Mouse (Mus musculus): ENCODE data around the gene Acot5. TPM values are rescaled to one million over a fixed set of nuclear protein-coding genes. Genes with fewer than 3 reads are reported as not detected.
"Not testable (repeated sequence)": the region's sequence is repeated elsewhere in the genome, so short reads cannot be mapped to it uniquely, and the experiment has no call there.

Gene Acot5
- under 1 TPM in 1 of 2 experiments, not detected in 1; 0.14 TPM for total RNA-seq (2021)
- long read RNA-seq, experiment 1 = 0 reads
- long read RNA-seq, experiment 2 = 0 reads

- intact Hi-C loops (cut with DNase I; ENCODE audit: low total_unique reads) = no loop called here
Observed at GRCm38 (mm10) chr12:84068986-84069385, at the start of gene Acot5. Acot5 (plus strand) TSS chr12:84069325.

GRCm38 (mm10) chr12:84020528-84020927 is 48.6 kb upstream of the Acot5 start:
- intact Hi-C loops (cut with DNase I; ENCODE audit: low total_unique reads) = not testable (repeated sequence)
- peak; percentile 45 for DNase-seq

More at GRCm38 (mm10) chr12:84068986-84069385, at the start of gene Acot5:
- DNase-seq = no peak

- DNase-seq; intact Hi-C loops (cut with DNase I; ENCODE audit: low total_unique reads): not testable (repeated sequence)
Observed at GRCm38 (mm10) chr12:84022266-84022665, 46.9 kb upstream of the Acot5 start.

GRCm38 (mm10) chr12:84023052-84023745 is 45.9 kb upstream of the Acot5 start:
- intact Hi-C loops (cut with DNase I; ENCODE audit: low total_unique reads) = no loop called here
- DNase-seq = no peak

GRCm38 (mm10) chr12:84025888-84026287 is 43.2 kb upstream of the Acot5 start:
- intact Hi-C loops (cut with DNase I; ENCODE audit: low total_unique reads) = no loop called here
- DNase-seq = no peak

GRCm38 (mm10) chr12:84028328-84028727 is 40.8 kb upstream of the Acot5 start:
- DNase-seq; intact Hi-C loops (cut with DNase I; ENCODE audit: low total_unique reads): not testable (repeated sequence)

GRCm38 (mm10) chr12:84029043-84029442 is 40.1 kb upstream of the Acot5 start:
- DNase-seq; intact Hi-C loops (cut with DNase I; ENCODE audit: low total_unique reads): not testable (repeated sequence)

GRCm38 (mm10) chr12:84030659-84031332 is 38.3 kb upstream of the Acot5 start:
- DNase-seq = peak; percentile 58
- intact Hi-C loops (cut with DNase I; ENCODE audit: low total_unique reads) = loop anchor here (5.0 kb wide), 1 partner anchor 53 kb away; no protein-coding TSS in a partner anchor

GRCm38 (mm10) chr12:84032854-84033253 is 36.3 kb upstream of the Acot5 start:
- no peak for DNase-seq
- intact Hi-C loops (cut with DNase I; ENCODE audit: low total_unique reads) = loop anchor here (5.0 kb wide), 1 partner anchor 56 kb away; no protein-coding TSS in a partner anchor

- intact Hi-C loops (cut with DNase I; ENCODE audit: low total_unique reads) = loop anchor here (5.0 kb wide), 1 partner anchor 56 kb away; no protein-coding TSS in a partner anchor
- not testable (repeated sequence) for DNase-seq
Observed at GRCm38 (mm10) chr12:84033302-84033701, 35.8 kb upstream of the Acot5 start.

GRCm38 (mm10) chr12:84034108-84034507 is 35.0 kb upstream of the Acot5 start:
- DNase-seq = no peak
- intact Hi-C loops (cut with DNase I; ENCODE audit: low total_unique reads) = loop anchor here (5.0 kb wide), 1 partner anchor 57 kb away; no protein-coding TSS in a partner anchor

- intact Hi-C loops (cut with DNase I; ENCODE audit: low total_unique reads); DNase-seq: not testable (repeated sequence)
Observed at GRCm38 (mm10) chr12:84038241-84038640, 30.9 kb upstream of the Acot5 start, which contains the start of gene Acot4. Acot4 (plus strand) TSS chr12:84038379.

- intact Hi-C loops (cut with DNase I; ENCODE audit: low total_unique reads) = not testable (repeated sequence)
- DNase-seq = peak; percentile 25
Observed at GRCm38 (mm10) chr12:84038691-84039111, 30.4 kb upstream of the Acot5 start, which contains the start of gene Gm49366. Gm49366 (plus strand) TSS chr12:84038935.

GRCm38 (mm10) chr12:84042248-84042647 is 26.9 kb upstream of the Acot5 start:
- DNase-seq = no peak
- intact Hi-C loops (cut with DNase I; ENCODE audit: low total_unique reads) = no loop called here

- DNase-seq = no peak
- intact Hi-C loops (cut with DNase I; ENCODE audit: low total_unique reads) = no loop called here
Observed at GRCm38 (mm10) chr12:84044045-84044444, 25.1 kb upstream of the Acot5 start.

GRCm38 (mm10) chr12:84046906-84047305 is 22.2 kb upstream of the Acot5 start:
- intact Hi-C loops (cut with DNase I; ENCODE audit: low total_unique reads) = no loop called here
- DNase-seq = no peak

- DNase-seq; intact Hi-C loops (cut with DNase I; ENCODE audit: low total_unique reads): not testable (repeated sequence)
Observed at GRCm38 (mm10) chr12:84050744-84051143, 18.4 kb upstream of the Acot5 start.

- intact Hi-C loops (cut with DNase I; ENCODE audit: low total_unique reads) = no loop called here
- DNase-seq = no peak
Observed at GRCm38 (mm10) chr12:84051937-84052474, 17.1 kb upstream of the Acot5 start, which contains the start of gene Acot3. Acot3 (plus strand) TSS chr12:84052144.

GRCm38 (mm10) chr12:84052609-84053008 is 16.5 kb upstream of the Acot5 start:
- intact Hi-C loops (cut with DNase I; ENCODE audit: low total_unique reads) = no loop called here
- no peak for DNase-seq

- intact Hi-C loops (cut with DNase I; ENCODE audit: low total_unique reads) = no loop called here
- DNase-seq = no peak
Observed at GRCm38 (mm10) chr12:84053173-84053572, 16.0 kb upstream of the Acot5 start.

Measured in gastrocnemius, postnatal 14 days (tissue).